Mouse (Mus musculus): ENCODE results near the gene Nadk2. TPM values are rescaled to one million over a fixed set of nuclear protein-coding genes. Genes with fewer than 3 reads are reported as not detected.

Gene Nadk2
- polyA plus RNA-seq, 1 experiment from 2014 or later: 19.7 TPM

DNA sequence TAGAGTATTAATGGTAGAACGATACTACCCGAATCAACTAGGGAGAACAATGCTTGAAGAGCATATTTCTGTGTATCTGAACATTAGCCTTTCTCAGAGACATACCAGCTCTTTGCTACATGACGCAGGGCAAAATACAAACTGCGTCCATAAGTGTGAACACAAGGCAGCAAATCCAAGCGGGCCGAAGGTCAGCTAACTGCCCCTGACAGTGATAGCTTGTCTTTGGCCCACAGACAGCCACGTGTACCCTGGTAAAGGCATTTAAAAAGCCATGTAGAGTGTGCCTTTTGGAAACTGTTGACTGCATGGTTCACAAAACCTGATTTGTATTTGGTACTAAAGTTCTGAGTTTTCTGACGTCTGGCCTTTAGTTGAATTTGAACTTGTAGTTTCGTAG lies 11.7 kb downstream of the Nadk2 start:
- 75% methylated on average over 9 of the region's 9 CpGs for WGBS
- Histone ChIP-seq H3K9ac (ENCODE audit: low read depth, low read length) (no peak overlapping the region), H3K4me2 (ENCODE audit: low read depth, low read length) (no peak overlapping the region), H3K27ac (ENCODE audit: low read length) (no peak overlapping the region), H3K36me3 (ENCODE audit: control insufficient read depth, insufficient read depth, low read length) (peaks cover 3% of the 10 kb centered on the region; the same call in 1 of the 2 replicates), H3K4me1 (ENCODE audit: control insufficient read depth, insufficient read depth, low read length) (peaks cover 24% of the 10 kb centered on the region), H3K9me3 (ENCODE audit: control insufficient read depth, low read length) (no peaks in the 10 kb centered on the region), H3K4me3 (ENCODE audit: low read length) (no peak overlapping the region), H3K27me3 (replicated peaks; ENCODE audit: control insufficient read depth, insufficient read depth, low read length) (no peaks in the 10 kb centered on the region)
- ATAC-seq: no peak

DNA sequence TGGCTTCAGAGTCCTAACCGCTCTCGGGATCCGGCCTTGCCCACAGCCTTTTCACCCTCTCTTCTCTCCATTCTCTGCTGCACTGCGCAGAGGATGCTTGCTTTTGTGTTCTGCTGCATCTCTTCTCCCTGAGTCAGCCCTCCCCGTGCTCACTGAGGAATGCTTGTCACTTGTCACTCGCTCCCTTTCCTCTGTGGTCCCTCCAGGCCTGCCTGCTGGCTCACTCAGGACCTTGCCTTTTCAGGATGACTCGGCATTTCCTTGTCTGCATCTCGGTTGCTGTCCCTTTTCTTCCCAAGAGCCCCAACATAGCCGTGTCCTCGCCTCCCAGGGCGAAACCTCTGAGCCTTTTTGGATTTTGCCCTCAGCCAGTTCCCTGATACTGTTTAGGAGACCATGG lies 15.8 kb downstream of the Nadk2 start:
- H3K4me3 ChIP-seq (ENCODE audit: low read length): no peak overlapping the region
- no peak overlapping the region for H3K4me2 ChIP-seq (ENCODE audit: low read depth, low read length)
- no peaks in the 10 kb centered on the region for H3K9me3 ChIP-seq (ENCODE audit: control insufficient read depth, low read length)
- 69% methylated on average over 11 of the region's 11 CpGs for WGBS
- ATAC-seq: no peak
- H3K27ac ChIP-seq (ENCODE audit: low read length): no peak overlapping the region
- peaks cover 12% of the 10 kb centered on the region; the same call in 1 of the 2 replicates for H3K4me1 ChIP-seq (ENCODE audit: control insufficient read depth, insufficient read depth, low read length)
- no peaks in the 10 kb centered on the region for H3K27me3 ChIP-seq (replicated peaks; ENCODE audit: control insufficient read depth, insufficient read depth, low read length)
- no peak overlapping the region for H3K9ac ChIP-seq (ENCODE audit: low read depth, low read length)
- peaks cover 7% of the 10 kb centered on the region; the same call in 1 of the 2 replicates for H3K36me3 ChIP-seq (ENCODE audit: control insufficient read depth, insufficient read depth, low read length)

DNA sequence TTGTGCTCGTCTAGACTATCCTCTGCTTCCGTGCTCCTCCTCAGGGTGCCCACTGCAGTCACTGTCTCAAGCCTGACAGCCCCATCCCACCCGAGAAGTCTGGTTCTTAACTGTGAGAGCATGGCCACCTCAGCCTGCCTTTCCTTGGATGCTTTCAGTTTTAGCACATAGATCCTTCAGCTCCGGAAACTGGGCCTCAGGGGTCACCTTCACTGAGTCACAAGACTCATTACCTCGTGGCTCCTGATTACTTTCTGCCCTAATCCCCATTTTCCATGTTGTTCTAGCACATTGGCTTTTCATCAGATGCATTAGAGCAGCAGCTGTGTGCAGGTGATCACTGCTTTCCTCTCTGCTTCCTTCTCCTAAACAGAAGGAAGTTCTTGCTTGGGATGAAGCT lies 16.4 kb downstream of the Nadk2 start:
- H3K9me3 ChIP-seq (ENCODE audit: control insufficient read depth, low read length): no peaks in the 10 kb centered on the region
- no peak overlapping the region for H3K9ac ChIP-seq (ENCODE audit: low read depth, low read length)
- no peak for ATAC-seq
- peak overlapping the region; percentile 91; the same call in 1 of the 2 replicates for H3K27ac ChIP-seq (ENCODE audit: low read length)
- H3K4me3 ChIP-seq (ENCODE audit: low read length): no peak overlapping the region
- peaks cover 7% of the 10 kb centered on the region; the same call in 1 of the 2 replicates for H3K36me3 ChIP-seq (ENCODE audit: control insufficient read depth, insufficient read depth, low read length)
- peaks cover 12% of the 10 kb centered on the region; the same call in 1 of the 2 replicates for H3K4me1 ChIP-seq (ENCODE audit: control insufficient read depth, insufficient read depth, low read length)
- 73% methylated on average over 5 of the region's 5 CpGs for WGBS
- no peaks in the 10 kb centered on the region for H3K27me3 ChIP-seq (replicated peaks; ENCODE audit: control insufficient read depth, insufficient read depth, low read length)
- no peak overlapping the region for H3K4me2 ChIP-seq (ENCODE audit: low read depth, low read length)

DNA sequence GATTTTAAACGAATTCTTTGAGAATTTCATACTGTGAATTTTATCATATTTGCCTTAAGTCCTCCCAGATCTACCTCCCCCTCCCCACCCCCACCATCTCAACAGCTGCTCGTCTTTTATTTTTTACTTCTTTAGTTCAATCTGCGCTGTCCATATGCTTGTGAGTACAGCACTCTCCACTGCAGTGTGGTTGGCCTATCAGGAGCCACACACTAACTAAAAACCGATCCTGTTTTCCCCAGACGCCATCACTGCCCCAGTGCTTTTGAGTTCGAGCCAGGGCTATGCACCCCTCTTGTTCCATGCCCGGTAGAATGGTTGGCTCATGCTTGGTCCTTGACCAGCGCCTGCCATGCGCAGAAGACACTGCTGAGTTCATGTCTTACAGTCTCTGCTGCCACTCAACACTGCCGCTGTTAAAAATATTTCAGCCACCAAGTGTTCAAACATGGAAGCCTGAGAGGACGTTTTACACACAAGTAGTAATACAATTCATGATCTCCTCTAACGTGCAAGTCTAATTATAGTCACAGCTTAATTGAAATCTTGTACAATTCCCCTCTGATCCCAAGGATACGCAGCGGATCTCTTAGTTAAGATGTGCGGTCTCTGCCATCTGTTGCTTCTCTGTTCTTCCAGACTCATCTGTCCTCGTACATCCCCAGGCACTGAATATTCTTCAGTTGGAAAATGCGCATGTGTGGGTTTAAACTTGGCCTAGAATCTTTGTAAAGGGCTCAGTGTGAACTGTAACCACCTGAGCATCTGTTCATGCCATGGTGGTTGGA lies 17.0 kb downstream of the Nadk2 start:
- 85% methylated on average over 17 of the region's 17 CpGs for WGBS
- Histone ChIP-seq H3K27ac (ENCODE audit: low read length) (peak overlapping the region; percentile 91), H3K4me2 (ENCODE audit: low read depth, low read length) (no peak overlapping the region)

DNA sequence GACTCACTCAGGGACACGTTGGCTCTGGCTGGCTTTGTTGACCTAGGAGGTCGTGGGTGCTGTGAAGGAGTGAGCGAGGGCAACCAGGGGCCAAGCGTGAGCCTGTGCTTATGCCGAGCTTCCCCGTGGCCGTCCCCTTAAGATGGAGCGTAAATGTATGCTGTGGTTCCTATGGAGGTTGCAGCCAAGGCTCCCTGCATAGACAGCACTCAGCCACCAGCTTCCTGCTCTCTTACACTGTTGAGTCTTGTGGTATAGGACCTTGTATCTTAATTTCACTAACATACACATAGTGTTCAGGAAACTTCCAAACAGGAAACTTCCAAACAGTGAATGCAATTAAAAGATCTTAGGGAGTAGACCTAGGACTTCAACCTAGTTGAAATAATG lies 17.6 kb downstream of the Nadk2 start:
- H3K9ac ChIP-seq (ENCODE audit: low read depth, low read length): peak overlapping the region; percentile 19; the same call in 1 of the 2 replicates
- WGBS: 63% methylated on average over 8 of the region's 8 CpGs
- peaks cover 12% of the 10 kb centered on the region; the same call in 1 of the 2 replicates for H3K4me1 ChIP-seq (ENCODE audit: control insufficient read depth, insufficient read depth, low read length)
- H3K9me3 ChIP-seq (ENCODE audit: control insufficient read depth, low read length): no peaks in the 10 kb centered on the region
- no peak overlapping the region for H3K4me2 ChIP-seq (ENCODE audit: low read depth, low read length)
- H3K36me3 ChIP-seq (ENCODE audit: control insufficient read depth, insufficient read depth, low read length): peaks cover 9% of the 10 kb centered on the region; the same call in 1 of the 2 replicates
- peak; percentile 80 for ATAC-seq
- no peaks in the 10 kb centered on the region for H3K27me3 ChIP-seq (replicated peaks; ENCODE audit: control insufficient read depth, insufficient read depth, low read length)
- peak overlapping the region; percentile 91 for H3K27ac ChIP-seq (ENCODE audit: low read length)
- H3K4me3 ChIP-seq (ENCODE audit: low read length): no peak overlapping the region

More for the DNA sequence above, 17.0 kb downstream of the Nadk2 start:
- no peak overlapping the region for H3K4me3 ChIP-seq (ENCODE audit: low read length)
- no peak for ATAC-seq
- peak overlapping the region; percentile 19; the same call in 1 of the 2 replicates for H3K9ac ChIP-seq (ENCODE audit: low read depth, low read length)
- H3K27me3 ChIP-seq (replicated peaks; ENCODE audit: control insufficient read depth, insufficient read depth, low read length): no peaks in the 10 kb centered on the region
- peaks cover 7% of the 10 kb centered on the region; the same call in 1 of the 2 replicates for H3K36me3 ChIP-seq (ENCODE audit: control insufficient read depth, insufficient read depth, low read length)
- no peaks in the 10 kb centered on the region for H3K9me3 ChIP-seq (ENCODE audit: control insufficient read depth, low read length)
- peaks cover 12% of the 10 kb centered on the region; the same call in 1 of the 2 replicates for H3K4me1 ChIP-seq (ENCODE audit: control insufficient read depth, insufficient read depth, low read length)

DNA sequence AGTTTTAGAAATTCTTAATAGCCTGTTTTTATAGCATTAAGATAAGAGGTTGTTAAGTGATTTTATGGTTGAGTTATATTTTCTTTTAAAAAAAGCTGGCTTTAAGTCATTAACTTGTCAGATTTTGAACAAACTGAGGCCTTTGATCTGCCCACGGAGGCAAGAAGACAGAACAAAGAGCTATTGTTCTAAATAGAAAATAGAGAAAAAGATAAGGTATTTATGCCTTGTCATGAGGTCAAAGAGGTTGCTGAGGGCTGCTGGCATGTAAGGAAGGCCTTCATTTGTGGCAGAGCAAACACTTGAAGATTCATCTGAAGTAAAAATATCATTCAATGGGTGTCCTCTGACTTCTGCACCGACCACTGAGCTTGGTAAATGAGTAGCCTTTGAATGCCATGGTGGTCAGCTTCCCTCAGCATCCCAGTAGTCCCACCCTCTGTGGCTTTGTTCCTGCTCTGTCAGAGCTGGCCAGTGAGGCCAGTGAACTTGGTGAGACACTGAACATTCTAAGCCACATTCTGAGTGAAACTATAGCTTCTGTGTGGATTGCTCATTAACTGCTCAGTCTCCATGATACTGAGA lies 18.2 kb downstream of the Nadk2 start:
- 35% methylated on average over 2 of the region's 2 CpGs for WGBS
- no peaks in the 10 kb centered on the region for H3K9me3 ChIP-seq (ENCODE audit: control insufficient read depth, low read length)
- no peaks in the 10 kb centered on the region for H3K27me3 ChIP-seq (replicated peaks; ENCODE audit: control insufficient read depth, insufficient read depth, low read length)
- no peak overlapping the region for H3K9ac ChIP-seq (ENCODE audit: low read depth, low read length)
- no peak overlapping the region for H3K4me3 ChIP-seq (ENCODE audit: low read length)
- H3K27ac ChIP-seq (ENCODE audit: low read length): peak overlapping the region; percentile 72
- 0 out of 2 replicates have a peak, but pooled peaks cover 7% of the 10 kb centered on the region for H3K36me3 ChIP-seq (ENCODE audit: control insufficient read depth, insufficient read depth, low read length)
- no peak overlapping the region for H3K4me2 ChIP-seq (ENCODE audit: low read depth, low read length)
- peak; percentile 70 for ATAC-seq
- peaks cover 17% of the 10 kb centered on the region for H3K4me1 ChIP-seq (ENCODE audit: control insufficient read depth, insufficient read depth, low read length)

DNA sequence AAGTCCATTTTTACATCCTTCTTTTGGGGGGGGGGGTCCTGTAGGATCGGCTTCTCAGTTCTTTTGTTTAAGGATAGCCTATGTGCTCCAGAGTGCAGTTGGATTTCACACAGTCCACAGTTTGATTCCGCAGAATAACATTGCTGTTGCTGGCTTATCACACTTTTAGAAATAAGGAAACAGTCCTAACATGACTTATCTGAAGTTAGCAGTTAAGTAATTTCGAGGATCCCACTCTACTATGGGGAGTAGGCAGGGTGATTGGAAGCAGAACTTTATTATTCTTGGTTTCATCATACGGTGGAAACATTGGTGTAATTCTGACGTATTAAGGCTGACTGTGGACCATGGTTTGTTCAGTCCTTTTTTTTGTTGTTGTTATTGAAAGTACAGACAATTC lies 19.6 kb downstream of the Nadk2 start:
- Histone ChIP-seq H3K9ac (ENCODE audit: low read depth, low read length) (no peak overlapping the region), H3K27me3 (replicated peaks; ENCODE audit: control insufficient read depth, insufficient read depth, low read length) (no peaks in the 10 kb centered on the region), H3K4me2 (ENCODE audit: low read depth, low read length) (no peak overlapping the region), H3K27ac (ENCODE audit: low read length) (no peak overlapping the region), H3K9me3 (ENCODE audit: control insufficient read depth, low read length) (no peaks in the 10 kb centered on the region), H3K4me3 (ENCODE audit: low read length) (no peak overlapping the region), H3K4me1 (ENCODE audit: control insufficient read depth, insufficient read depth, low read length) (peaks cover 20% of the 10 kb centered on the region), H3K36me3 (ENCODE audit: control insufficient read depth, insufficient read depth, low read length) (0 out of 2 replicates have a peak, but pooled peaks cover 7% of the 10 kb centered on the region)
- no peak for ATAC-seq
- WGBS: 72% methylated on average over 5 of the region's 5 CpGs

DNA sequence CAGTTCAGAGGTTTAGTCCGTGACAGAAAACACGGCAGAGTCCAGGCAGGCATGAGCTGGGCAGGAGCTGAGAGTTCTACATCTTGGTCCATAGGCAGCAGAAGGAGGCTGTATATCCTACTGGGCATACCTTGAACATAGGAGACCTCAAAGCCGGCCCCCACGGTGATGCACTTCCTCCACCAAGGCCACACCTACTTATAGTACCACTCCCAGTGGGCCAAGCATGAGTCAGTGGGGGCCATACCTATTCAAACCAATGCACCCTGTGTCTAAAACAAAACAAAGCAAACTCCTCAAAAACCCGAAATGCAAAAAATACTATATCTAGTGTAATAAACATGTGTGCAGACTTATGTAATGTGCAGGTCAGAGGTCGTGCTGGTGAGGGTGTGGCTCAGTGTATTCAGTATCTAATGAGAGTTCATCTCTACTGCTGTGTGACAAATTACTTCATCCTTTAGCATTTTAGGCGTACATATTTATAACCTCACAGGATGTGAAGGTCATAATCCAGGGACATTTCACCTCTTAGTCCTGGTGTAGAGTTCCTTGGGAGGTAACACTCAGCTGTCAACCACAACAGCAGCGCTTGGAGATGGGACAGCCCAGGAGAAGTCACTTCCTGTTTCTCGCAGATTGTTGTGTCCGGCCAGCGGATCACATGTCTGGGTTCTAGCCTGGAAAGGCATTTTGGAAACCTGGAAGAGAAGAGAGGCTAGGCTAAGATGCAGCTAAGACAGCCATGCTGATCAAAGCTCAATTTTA lies 22.7 kb downstream of the Nadk2 start:
- WGBS: 58% methylated on average over 11 of the region's 11 CpGs
- ATAC-seq: peak; percentile 32
- Histone ChIP-seq H3K36me3 (ENCODE audit: control insufficient read depth, insufficient read depth, low read length) (0 out of 2 replicates have a peak, but pooled peaks cover 7% of the 10 kb centered on the region), H3K9ac (ENCODE audit: low read depth, low read length) (no peak overlapping the region), H3K4me1 (ENCODE audit: control insufficient read depth, insufficient read depth, low read length) (peaks cover 13% of the 10 kb centered on the region), H3K27ac (ENCODE audit: low read length) (0 out of 2 replicates have a peak overlapping the region, but pooled peaks have one; percentile 25), H3K9me3 (ENCODE audit: control insufficient read depth, low read length) (no peaks in the 10 kb centered on the region), H3K4me3 (ENCODE audit: low read length) (no peak overlapping the region), H3K27me3 (replicated peaks; ENCODE audit: control insufficient read depth, insufficient read depth, low read length) (no peaks in the 10 kb centered on the region), H3K4me2 (ENCODE audit: low read depth, low read length) (peak overlapping the region; percentile 16; the same call in 1 of the 2 replicates)

DNA sequence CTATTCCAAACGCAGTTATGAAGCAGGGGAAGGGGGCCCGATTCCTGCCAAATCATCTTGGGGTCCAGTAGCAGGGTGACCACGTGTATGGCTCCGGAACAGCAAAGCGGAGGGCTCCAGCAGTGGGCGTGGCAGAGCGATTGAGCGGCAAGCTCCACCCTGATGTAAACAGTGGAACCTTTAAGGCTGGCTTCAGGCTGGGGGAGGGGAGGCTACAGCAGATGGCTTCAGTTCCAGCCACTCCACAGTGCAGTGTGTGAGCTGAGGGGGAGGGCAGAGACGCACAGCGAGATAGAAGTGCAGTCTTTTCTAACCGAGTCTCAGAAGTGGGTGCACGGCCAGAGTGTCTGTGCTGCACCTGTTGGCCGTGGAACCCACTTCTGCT lies 23.3 kb downstream of the Nadk2 start:
- H3K4me3 ChIP-seq (ENCODE audit: low read length): peak overlapping the region; percentile 10; the same call in 1 of the 2 replicates
- 0 out of 2 replicates have a peak, but pooled peaks cover 7% of the 10 kb centered on the region for H3K36me3 ChIP-seq (ENCODE audit: control insufficient read depth, insufficient read depth, low read length)
- peak overlapping the region; percentile 16; the same call in 1 of the 2 replicates for H3K4me2 ChIP-seq (ENCODE audit: low read depth, low read length)
- WGBS: 10% methylated on average over 13 of the region's 13 CpGs
- H3K27ac ChIP-seq (ENCODE audit: low read length): peak overlapping the region; percentile 9; the same call in 1 of the 2 replicates
- no peaks in the 10 kb centered on the region for H3K9me3 ChIP-seq (ENCODE audit: control insufficient read depth, low read length)
- no peaks in the 10 kb centered on the region for H3K27me3 ChIP-seq (replicated peaks; ENCODE audit: control insufficient read depth, insufficient read depth, low read length)
- peak; percentile 90 for ATAC-seq
- no peak overlapping the region; the same call in 1 of the 2 replicates for H3K9ac ChIP-seq (ENCODE audit: low read depth, low read length)
- H3K4me1 ChIP-seq (ENCODE audit: control insufficient read depth, insufficient read depth, low read length): peaks cover 12% of the 10 kb centered on the region
